14 mouse cellular contexts compared by ENCODE assay signal in the genomic region with DNA sequence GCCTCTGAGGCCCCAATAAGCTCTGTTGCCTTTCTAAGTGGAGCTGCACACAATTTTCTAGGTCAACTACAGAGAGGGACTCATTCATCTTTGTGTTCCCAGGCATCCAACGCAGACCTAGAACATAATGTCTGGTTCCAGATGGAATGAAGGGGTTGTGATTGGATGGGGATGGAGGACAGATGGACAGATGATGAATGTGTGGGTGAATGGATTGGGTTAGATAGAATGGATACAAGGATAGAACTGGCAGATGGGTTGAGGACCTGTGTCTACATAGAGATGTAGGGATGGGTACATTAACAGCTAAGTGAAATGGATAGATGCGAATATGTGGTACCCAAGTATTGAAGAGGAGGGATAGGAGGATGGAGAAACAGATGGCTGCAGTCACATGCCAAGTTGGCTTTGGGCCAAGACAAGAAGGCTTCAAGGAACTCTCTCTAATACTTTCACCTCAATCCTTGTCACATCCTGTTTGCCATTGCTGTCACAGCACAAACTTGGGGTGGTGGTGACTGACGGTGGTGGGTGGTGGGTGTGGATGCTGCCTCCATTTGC. TPM values are rescaled to one million over a fixed set of nuclear protein-coding genes. Genes with fewer than 3 reads are reported as not detected.
DNase-seq lines count a peak whose midpoint lies in the region; ATAC-seq lines count a peak whose summit lies in the region.
"Had no signal": no experiment of that assay in that cellular context is flagged by ENCODE, and none has a peak within 500 bp of the region (broad histone marks: within the 10 kb centered on the region; RNA-seq: fewer than 3 reads in every experiment).

No protein-coding gene starts in this region.

- H3K36me3 ChIP-seq in kidney, embryonic 14.5 days (ENCODE audit: control insufficient read depth, insufficient read depth, low read length): no peaks in the 10 kb centered on the region
- H3K36me3 ChIP-seq: liver, embryonic 15.5 days had no signal

- H3K9me3 ChIP-seq in kidney, embryonic 14.5 days (ENCODE audit: control insufficient read depth, low read length): no peaks in the 10 kb centered on the region
- H3K9me3 ChIP-seq: liver, embryonic 15.5 days had no signal

- H3K27me3 ChIP-seq in kidney, embryonic 14.5 days (ENCODE audit: control insufficient read depth, insufficient read depth, low read length): no peaks in the 10 kb centered on the region
- H3K27me3 ChIP-seq: liver, embryonic 15.5 days had no signal

- H3K4me3 ChIP-seq in kidney, embryonic 14.5 days (ENCODE audit: low read length): no peak overlapping the region
- H3K4me3 ChIP-seq: liver, embryonic 15.5 days had no signal

- peak; percentile 74 to 81 for DNase-seq in cerebellum, postnatal 14 days
- DNase-seq in cerebellum, adult 8-10 months: no peak
- DNase-seq in brain, adult 2 months (ENCODE audit: low read depth, low spot score): peak; percentile 89
- DNase-seq in layer of hippocampus, adult 11-12 months (ENCODE audit: low spot score): peak; percentile 73
- peak; percentile 27 to 44 for DNase-seq in left cerebral cortex, postnatal 10 days (ENCODE audit: extremely low spot score in 1 of 2, low spot score in 2 of 2)
- DNase-seq in kidney, adult 8-10 months: no peak
- DNase-seq: kidney, adult 11 months had no signal

- H3K9ac ChIP-seq in kidney, embryonic 14.5 days (ENCODE audit: low read depth, low read length): no peak overlapping the region
- H3K9ac ChIP-seq: liver, embryonic 15.5 days had no signal

- H3K27ac ChIP-seq in kidney, embryonic 14.5 days (ENCODE audit: low read depth, low read length): no peak overlapping the region
- H3K27ac ChIP-seq: liver, embryonic 15.5 days; macrophage had no signal

- no peaks in the 10 kb centered on the region for H3K4me1 ChIP-seq in kidney, embryonic 14.5 days (ENCODE audit: control insufficient read depth, insufficient read depth, low read length)
- H3K4me1 ChIP-seq: liver, embryonic 15.5 days had no signal

- WGBS in kidney, embryonic 14.5 days: 90% methylated on average over 3 of the region's 3 CpGs

- no peak for ATAC-seq in kidney, embryonic 14.5 days (ENCODE audit: low FRiP score, low TSS enrichment)
- no peak for ATAC-seq in erythroblast, adult 5-6 weeks (replicated peaks; ENCODE audit: low FRiP score, poor library complexity, severe bottlenecking)

- intact Hi-C loops in left cerebral cortex, postnatal 10 days (cut with DNase I): no loop called here

- no peak overlapping the region for H3K4me2 ChIP-seq in kidney, embryonic 14.5 days (replicated peaks; ENCODE audit: low read depth, low read length)
- H3K4me2 ChIP-seq: liver, embryonic 15.5 days had no signal

RNA-seq across cellular contexts. Expression of gene Ky, which starts 9.0 kb away (rescaled TPM):
- 1 to 10 TPM; 2.3 to 3.5 TPM for total RNA-seq in left cerebral cortex, postnatal 10 days (2021)
- polyA plus RNA-seq in kidney, embryonic 14.5 days (2014; fragmentation: Nextera tagmentation; extraction: Ambion mirVana): 0.03 TPM in 1 of 2 replicates, not detected in the other
- total RNA-seq in erythroblast, adult 5-6 weeks (2015; ENCODE audit: low replicate concordance): not detected in 2 replicates
- total RNA-seq in erythroblast, adult 5-6 weeks (2017; ENCODE audit: low replicate concordance): not detected in 2 replicates
- total RNA-seq: granulocyte monocyte progenitor cell, adult 5-6 weeks; MEL had no signal
- polyA plus RNA-seq: C2C12, macrophage had no signal

Comparison
In these comparisons a context has a peak if more than half of its experiments do, and no peak if none do; other contexts are left out.
1. DNase-seq: peak in cerebellum, postnatal 14 days (2 of 2), brain, adult 2 months (single experiment), layer of hippocampus, adult 11-12 months (single experiment) and left cerebral cortex, postnatal 10 days (2 of 2); none in cerebellum, adult 8-10 months (single experiment) and kidney, adult 8-10 months (0 of 2).